Mouse (Mus musculus) layer of hippocampus, postnatal 14 days (tissue): Measurements from ENCODE around the gene Zbtb26. TPM values are rescaled to one million over a fixed set of nuclear protein-coding genes. Genes with fewer than 3 reads are reported as not detected.

Experiments
- total RNA-seq, 2 experiments: library from RNA; stranded (reverse); gene quantifications; 2 replicates each; pipeline ENCODE4 v1.2.3; 2021

The Zbtb26 gene
- total RNA-seq, 2 experiments from 2014 or later: 8.6 to 8.9 TPM

Other genes with a start within 250 kb of the Zbtb26 start
- not detected for gene Olfr366, start 231.6 kb downstream of the Zbtb26 start, total RNA-seq
- not detected for gene Olfr368, start 116.6 kb downstream of the Zbtb26 start, total RNA-seq
- gene Pdcl, start 83.8 kb downstream of the Zbtb26 start, total RNA-seq: 10 to 100 TPM; 28.7 to 32.9 TPM
- gene Rc3h2, start 20.2 kb downstream of the Zbtb26 start, total RNA-seq: 10 to 100 TPM; 82.3 to 87.9 TPM
- 10 to 100 TPM; 13.2 to 14.5 TPM for gene Zbtb6, start within 50 bp of the Zbtb26 start, total RNA-seq
- 10 to 100 TPM; 84.8 to 91.7 TPM for gene Rabgap1, start 144 bp upstream of the Zbtb26 start, total RNA-seq
- 1 to 10 TPM; 3.4 to 4.9 TPM for gene Gpr21, start 73.2 kb upstream of the Zbtb26 start, total RNA-seq